Mouse (Mus musculus) ES-E14 (cell line): ENCODE measurements around the gene Slc31a2. TPM values are rescaled to one million over a fixed set of nuclear protein-coding genes. Genes with fewer than 3 reads are reported as not detected.

Experiments used
- DNase-seq: peaks from one replicate; pipeline ENCODE4 v3.0.0-alpha.2; 2013; ENCODE audit warnings: low read depth, low spot score
- H3K27ac ChIP-seq: 2 replicates; pipeline ENCODE4 v1.5.1; 2012; ENCODE audit warnings: low read depth, mild to moderate bottlenecking, low read length, moderate library complexity, mixed read lengths; ENCODE audit not compliant: poor library complexity, insufficient read depth, severe bottlenecking
- H3K36me3 ChIP-seq: 2 replicates; pipeline ENCODE4 v1.6.1; 2012; ENCODE audit warnings: mild to moderate bottlenecking, low read length, moderate library complexity, mixed read lengths; ENCODE audit not compliant: control insufficient read depth, poor library complexity, insufficient read depth, severe bottlenecking
- H3K4me1 ChIP-seq, 2 experiments: fragments of 150-350 bp in 1 of 2; sonication (generic) in 1 of 2; 2 replicates each; pipeline ENCODE4 v1.6.1; 2012; ENCODE audit warnings: low read length in 2 of 2, mild to moderate bottlenecking in 1 of 2, mixed read lengths in 1 of 2; ENCODE audit not compliant: control insufficient read depth in 2 of 2, insufficient read depth in 2 of 2, poor library complexity in 1 of 2
- H3K4me3 ChIP-seq, 2 experiments: fragments of 150-350 bp in 1 of 2; sonication (generic) in 1 of 2; 2 replicates each; pipeline ENCODE4 v1.5.1; 2012; ENCODE audit warnings: low read length in 2 of 2, low read depth in 1 of 2, mild to moderate bottlenecking in 1 of 2, mixed read lengths in 1 of 2; ENCODE audit not compliant: insufficient read depth in 1 of 2, poor library complexity in 1 of 2, severe bottlenecking in 1 of 2
- H3K9ac ChIP-seq: 2 replicates; pipeline ENCODE4 v1.6.1; 2012; ENCODE audit warnings: low read depth, mild to moderate bottlenecking, low read length, mixed read lengths; ENCODE audit not compliant: poor library complexity, insufficient read depth, severe bottlenecking
- H3K9me3 ChIP-seq: fragments of 150-350 bp; sonication (generic); 2 replicates; pipeline ENCODE4 v1.6.1; 2012; ENCODE audit warnings: low read depth, mild to moderate bottlenecking, low read length; ENCODE audit not compliant: control insufficient read depth, insufficient read depth
- CHD2 ChIP-seq: IDR thresholded peaks from 2 replicates; pipeline ENCODE4 v1.6.1; 2014; ENCODE audit warnings: mild to moderate bottlenecking, low read depth, low read length, inconsistent platforms
- HCFC1 ChIP-seq: IDR thresholded peaks from 2 replicates; pipeline ENCODE4 v1.6.1; 2012; ENCODE audit warnings: low read length, inconsistent platforms, borderline replicate concordance; ENCODE audit not compliant: insufficient read depth
- MAFK ChIP-seq: IDR thresholded peaks from 2 replicates; pipeline ENCODE4 v1.6.1; 2014; ENCODE audit warnings: mild to moderate bottlenecking, low read depth, low read length, inconsistent platforms; ENCODE audit not compliant: insufficient read depth
- ZC3H11A ChIP-seq: IDR thresholded peaks from 2 replicates; pipeline ENCODE4 v1.6.1; 2012; ENCODE audit warnings: low read depth, mild to moderate bottlenecking, inconsistent platforms, low read length, borderline replicate concordance
- ZNF384 ChIP-seq: IDR thresholded peaks from 2 replicates; pipeline ENCODE4 v1.6.1; 2012; ENCODE audit warnings: low read depth, low read length, inconsistent platforms
- in situ Hi-C, 2 experiments: fragments of 600-800 bp; cut with MboI; formaldehyde crosslinking; loops; one replicate each; pipeline ENCODE4 v1.15.1; 2025; ENCODE audit warnings: low sequenced_read_pairs in 2 of 2, inconsistent platforms in 1 of 2; ENCODE audit not compliant: unreplicated experiment in 2 of 2
- total RNA-seq: library from RNA; depleted of rRNA; stranded (reverse); fragments of 300-350 nt; gene quantifications from 2 replicates; pipeline ENCODE4 v1.2.3, GENCODE M21; 2012

Gene Slc31a2
- total RNA-seq, 1 experiment, result 16.5 TPM

DNA sequence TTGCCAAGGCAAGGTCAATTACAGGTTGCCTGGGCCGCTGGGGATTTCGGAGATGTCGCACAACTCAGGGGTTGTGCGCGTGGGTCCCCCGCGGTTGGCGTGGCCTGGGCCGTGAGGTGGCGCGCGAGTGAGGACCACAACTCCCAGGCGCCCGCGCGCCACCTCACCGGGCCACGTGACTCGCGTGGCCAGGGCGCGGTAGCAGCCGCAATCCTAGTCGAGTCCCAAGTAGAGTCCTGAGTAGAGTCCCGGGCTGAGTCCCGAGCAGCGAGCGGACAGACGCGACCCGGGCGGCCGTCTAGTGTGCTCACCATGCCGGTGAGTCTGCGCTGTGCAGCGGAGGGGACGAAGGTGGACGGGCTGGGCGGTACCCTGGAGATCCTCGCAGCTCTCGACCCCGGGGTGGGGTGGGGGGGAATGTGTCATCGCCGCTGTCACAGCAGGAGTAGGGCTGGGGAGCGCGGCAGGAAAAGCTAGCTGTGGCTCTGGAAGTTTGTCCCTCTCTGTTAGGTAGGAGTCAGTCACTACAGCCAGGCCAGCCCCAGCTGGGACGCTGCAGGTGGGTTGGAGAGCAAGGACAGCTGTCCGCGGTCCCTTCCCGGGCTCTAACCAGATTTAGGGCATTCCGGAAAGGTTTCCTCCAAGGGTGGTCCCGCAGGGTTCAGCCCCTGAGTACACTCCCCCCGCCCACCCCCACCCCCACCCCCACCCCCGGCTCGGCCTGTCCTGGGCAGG, 24.1 kb downstream of the Slc31a2 start:
- Histone ChIP-seq H3K9me3 (no peaks in the 10 kb centered on the region), H3K9ac (peak overlapping the region; percentile 53), H3K36me3 (no peaks in the 10 kb centered on the region), H3K27ac (peak overlapping the region; percentile 32; the same call in 1 of the 2 replicates), H3K4me3 (peak overlapping the region; percentile 78 to 85), H3K4me1 (peaks cover 0 to 5% of the 10 kb centered on the region in 2 experiments; a peak in 2 of 4 replicates)
- in situ Hi-C loops, result no loop called here
- DNase-seq, result peak; percentile 58
- TF ChIP-seq ZNF384 (no peak), CHD2 (no peak), ZC3H11A (no peak), HCFC1 (peak; percentile 90), MAFK (no peak)

GRCm38 (mm10) chr4:62286992-62287900, 24.9 kb downstream of the Slc31a2 start:
- Histone ChIP-seq H3K36me3 (no peaks in the 10 kb centered on the region), H3K9ac (peak overlapping the region; percentile 6; the same call in 1 of the 2 replicates), H3K4me1 (peaks cover 0 to 4% of the 10 kb centered on the region in 2 experiments; a peak in 2 of 4 replicates), H3K4me3 (peak overlapping the region; percentile 65 to 78), H3K27ac (peak overlapping the region; percentile 33; the same call in 1 of the 2 replicates), H3K9me3 (no peaks in the 10 kb centered on the region)
- TF ChIP-seq MAFK (no peak), ZNF384 (no peak), ZC3H11A (no peak), HCFC1 (no peak), CHD2 (no peak)
- DNase-seq, result peak; percentile 31
- in situ Hi-C loops, result no loop called here

DNA sequence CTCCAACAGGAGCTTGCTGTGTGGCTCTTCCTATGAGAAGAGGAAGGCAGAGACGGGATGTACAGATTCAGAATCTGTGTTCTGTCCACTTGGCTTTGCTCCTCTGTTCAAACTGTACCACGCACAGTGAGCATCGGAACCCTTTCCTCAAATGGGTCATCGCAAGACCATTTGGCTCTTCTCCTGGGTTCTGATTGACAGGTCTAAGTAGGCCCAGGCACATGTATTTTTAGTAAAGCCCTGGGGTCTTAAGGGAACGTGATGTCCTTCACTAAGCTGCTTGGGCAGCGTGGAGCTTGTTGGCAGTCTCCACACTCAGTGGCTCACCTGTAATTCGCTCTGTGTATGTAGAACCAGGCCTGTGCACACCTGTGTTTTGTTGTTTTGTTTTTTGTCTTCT, 26.9 kb downstream of the Slc31a2 start:
- Histone ChIP-seq H3K4me3 (no peak overlapping the region), H3K9me3 (no peaks in the 10 kb centered on the region), H3K4me1 (peaks cover 0 to 7% of the 10 kb centered on the region in 2 experiments; a peak in 2 of 4 replicates), H3K36me3 (no peaks in the 10 kb centered on the region), H3K27ac (no peak overlapping the region), H3K9ac (no peak overlapping the region)
- in situ Hi-C loops, result no loop called here
- DNase-seq, result no peak
- TF ChIP-seq HCFC1 (no peak), ZC3H11A (no peak), MAFK (no peak)

DNA sequence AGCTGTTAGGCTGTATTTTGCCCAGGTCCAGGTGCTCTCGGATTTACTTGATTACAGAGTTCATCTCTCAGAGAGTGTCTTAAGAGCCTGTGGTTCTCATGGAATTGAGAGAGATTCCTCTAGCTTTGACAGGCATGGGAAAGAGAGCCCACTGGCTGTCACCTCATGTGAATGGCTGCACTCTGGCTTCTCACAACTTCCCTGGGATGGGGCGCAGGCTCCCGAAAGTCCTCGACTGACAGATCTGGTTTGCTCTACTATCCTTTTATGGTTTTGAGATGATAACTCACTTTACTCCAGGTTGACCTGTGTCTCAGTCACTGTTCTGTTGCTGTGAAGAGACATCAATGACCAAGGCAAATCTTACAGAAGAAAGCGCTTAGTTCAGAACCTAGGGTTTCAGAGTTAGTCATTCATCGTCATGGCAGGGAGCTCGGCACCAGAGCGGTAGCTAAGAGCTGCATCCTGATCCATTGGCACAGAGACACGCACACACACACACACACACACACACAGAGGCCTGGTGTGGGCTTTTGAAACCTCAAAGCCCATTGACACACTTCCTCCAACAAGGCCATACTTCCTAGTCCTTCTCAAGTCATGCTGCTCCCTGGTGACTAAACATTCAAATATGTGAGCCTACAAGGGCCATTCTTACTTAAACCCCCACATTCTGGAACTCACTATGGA, 28.6 kb downstream of the Slc31a2 start:
- in situ Hi-C loops, result no loop called here
- Histone ChIP-seq H3K4me1 (peaks cover 0 to 7% of the 10 kb centered on the region in 2 experiments; a peak in 2 of 4 replicates), H3K36me3 (no peaks in the 10 kb centered on the region), H3K27ac (no peak overlapping the region), H3K9ac (no peak overlapping the region), H3K9me3 (no peaks in the 10 kb centered on the region), H3K4me3 (no peak overlapping the region)
- DNase-seq, result no peak
- TF ChIP-seq CHD2 (no peak), HCFC1 (no peak), ZC3H11A (no peak), MAFK (no peak), ZNF384 (no peak)
